30 mouse cellular contexts compared by ENCODE assay signal in genomic region chr1:72030763-72031405, GRCm38 (mm10).
DNase-seq lines count a peak whose midpoint lies in the region; ATAC-seq lines count a peak whose summit lies in the region.
"Had no signal": no experiment of that assay in that cellular context is flagged by ENCODE, and none has a peak within 500 bp of the region (broad histone marks: within the 10 kb centered on the region; RNA-seq: fewer than 3 reads in every experiment).

No protein-coding gene starts in this region.

- H3K36me3 ChIP-seq in kidney, embryonic 16.5 days (ENCODE audit: insufficient read depth, low read length): no peaks in the 10 kb centered on the region
- H3K36me3 ChIP-seq in megakaryocyte, embryonic 14.5 days (replicated peaks; ENCODE audit: low read length): no peaks in the 10 kb centered on the region
- H3K36me3 ChIP-seq: embryonic facial prominence, embryonic 10.5 days; embryonic facial prominence, embryonic 13.5 days; forebrain, embryonic 10.5 days; heart, embryonic 12.5 days; heart, embryonic 15.5 days; hindbrain, embryonic 10.5 days; hindbrain, embryonic 13.5 days had no signal

- H3K4me3 ChIP-seq in kidney, embryonic 16.5 days (ENCODE audit: low read length): no peak overlapping the region
- H3K4me3 ChIP-seq in megakaryocyte, embryonic 14.5 days (replicated peaks): peak overlapping the region; percentile 6
- H3K4me3 ChIP-seq: embryonic facial prominence, embryonic 10.5 days; embryonic facial prominence, embryonic 13.5 days; erythroblast, embryonic 14.5 days; forebrain, embryonic 10.5 days; forebrain, embryonic 13.5 days; heart, embryonic 12.5 days; heart, embryonic 15.5 days; hindbrain, embryonic 10.5 days; hindbrain, embryonic 13.5 days had no signal

- H3K9me3 ChIP-seq in kidney, embryonic 16.5 days (ENCODE audit: low read length): no peaks in the 10 kb centered on the region
- H3K9me3 ChIP-seq in megakaryocyte, embryonic 14.5 days: peaks cover 3% of the 10 kb centered on the region; the same call in 1 of the 2 replicates
- H3K9me3 ChIP-seq: embryonic facial prominence, embryonic 10.5 days; embryonic facial prominence, embryonic 13.5 days; forebrain, embryonic 10.5 days; forebrain, embryonic 13.5 days; heart, embryonic 12.5 days; heart, embryonic 15.5 days; hindbrain, embryonic 10.5 days; hindbrain, embryonic 13.5 days had no signal

- no peak overlapping the region for H3K4me2 ChIP-seq in kidney, embryonic 16.5 days (replicated peaks; ENCODE audit: low read depth, low read length)
- H3K4me2 ChIP-seq: embryonic facial prominence, embryonic 13.5 days; forebrain, embryonic 13.5 days; heart, embryonic 12.5 days; heart, embryonic 15.5 days; hindbrain, embryonic 13.5 days had no signal

- no peaks in the 10 kb centered on the region for H3K27me3 ChIP-seq in kidney, embryonic 16.5 days (ENCODE audit: insufficient read depth, low read length)
- H3K27me3 ChIP-seq in megakaryocyte, embryonic 14.5 days (replicated peaks): no peaks in the 10 kb centered on the region
- H3K27me3 ChIP-seq: embryonic facial prominence, embryonic 13.5 days; forebrain, embryonic 13.5 days; heart, embryonic 12.5 days; heart, embryonic 15.5 days; hindbrain, embryonic 13.5 days had no signal

- H3K4me1 ChIP-seq in kidney, embryonic 16.5 days (ENCODE audit: insufficient read depth, low read length): peaks cover 20% of the 10 kb centered on the region
- no peaks in the 10 kb centered on the region for H3K4me1 ChIP-seq in megakaryocyte, embryonic 14.5 days
- H3K4me1 ChIP-seq: embryonic facial prominence, embryonic 13.5 days; forebrain, embryonic 10.5 days; forebrain, embryonic 13.5 days; heart, embryonic 15.5 days; hindbrain, embryonic 10.5 days; hindbrain, embryonic 13.5 days had no signal

- peak; percentile 81 for ATAC-seq in kidney, embryonic 16.5 days (ENCODE audit: low FRiP score, low TSS enrichment)
- ATAC-seq in megakaryocyte, adult 5-6 weeks (ENCODE audit: poor library complexity, severe bottlenecking): no peak
- ATAC-seq: activated CD4-positive, CD25-positive, alpha-beta regulatory T cell, adult 4 months; forebrain, embryonic 13.5 days; forebrain, embryonic 16.5 days; hindbrain, embryonic 16.5 days had no signal

- WGBS in kidney, embryonic 16.5 days: 21% methylated on average over 8 of the region's 8 CpGs

- peak; percentile 8 for DNase-seq in embryo, embryonic 10 days (ENCODE audit: low spot score)
- no peak for DNase-seq in embryo, embryonic 9.5 days (ENCODE audit: extremely low spot score)
- no peak for DNase-seq in kidney, postnatal 10 days
- peak; percentile 31 for DNase-seq in mesoderm, embryonic 11.5 days (ENCODE audit: low read depth, low spot score)
- DNase-seq in spleen, postnatal 36 days (ENCODE audit: low spot score in 2 of 2): no peak
- DNase-seq: adrenal gland, adult 8-10 months; adrenal gland, postnatal 25 days; cerebellum, adult 11-12 months; cerebellum, adult 8-10 months; cerebellum, postnatal 10 days; cerebellum, postnatal 36 days; gastrocnemius, postnatal 14 days; heart, adult 18-20 months; heart, postnatal 10 days; heart, postnatal 36 days had no signal

- H3K9ac ChIP-seq in kidney, embryonic 16.5 days (replicated peaks; ENCODE audit: low read length): no peak overlapping the region
- H3K9ac ChIP-seq: embryonic facial prominence, embryonic 13.5 days; forebrain, embryonic 13.5 days; heart, embryonic 12.5 days; heart, embryonic 15.5 days; hindbrain, embryonic 13.5 days had no signal

- peak overlapping the region; percentile 28; the same call in 1 of the 2 replicates for H3K27ac ChIP-seq in kidney, embryonic 16.5 days (ENCODE audit: low read length)
- H3K27ac ChIP-seq: embryonic facial prominence, embryonic 10.5 days; embryonic facial prominence, embryonic 13.5 days; forebrain, embryonic 10.5 days; forebrain, embryonic 13.5 days; heart, embryonic 15.5 days; hindbrain, embryonic 10.5 days; hindbrain, embryonic 13.5 days had no signal

Comparison
In these comparisons a context has a peak if more than half of its experiments do, and no peak if none do; other contexts are left out.
1. DNase-seq: peak in embryo, embryonic 10 days (single experiment) and mesoderm, embryonic 11.5 days (single experiment); none in embryo, embryonic 9.5 days (single experiment), kidney, postnatal 10 days (single experiment) and spleen, postnatal 36 days (0 of 2).